Mouse (Mus musculus): Measurements from ENCODE around the gene Ufl1.

- no peak for TF ChIP-seq CTCF (IDR thresholded peaks at IDR 0.05; ENCODE audit: extremely low read depth, insufficient read depth, low read length)
- TF ChIP-seq POLR2A (IDR thresholded peaks at IDR 0.05; ENCODE audit: extremely low read depth, insufficient read depth, low read length): no peak
Measured at GRCm38 (mm10) chr4:25272861-25273627, 8.6 kb downstream of the Ufl1 start.
